Mouse (Mus musculus) megakaryocyte, adult 5-6 weeks (primary cell): ENCODE measurements around the gene Igsf23. TPM values are rescaled to one million over a fixed set of nuclear protein-coding genes. Genes with fewer than 3 reads are reported as not detected.
A peak's percentile ranks its signal among the peaks of the same experiment; 100 is the strongest.
"Not testable (repeated sequence)": the region's sequence is repeated elsewhere in the genome, so short reads cannot be mapped to it uniquely, and the experiment has no call there.

ENCODE experiments used
- ATAC-seq: 2 replicates; pipeline ENCODE4 v1.8.0; 2016; ENCODE audit warnings: mild to moderate bottlenecking, inconsistent platforms; ENCODE audit not compliant: poor library complexity, severe bottlenecking
- total RNA-seq, 2 experiments: library from RNA; stranded (forward) in 1 of 2; stranded (reverse) in 1 of 2; fragments of 153-499, 151-499 nt in 1 of 2; fragments of 221-1000, 200-1000 nt in 1 of 2; gene quantifications; 2 replicates each; pipeline versions ENCODE4 v1.2.3 to v1.2.4; 2015 to 2017

Gene Igsf23
- 0.31 TPM in 1 of 2 replicates, not detected in the other for total RNA-seq (2015)
- 0.11 TPM in 1 of 2 replicates, not detected in the other for total RNA-seq (2017)

DNA sequence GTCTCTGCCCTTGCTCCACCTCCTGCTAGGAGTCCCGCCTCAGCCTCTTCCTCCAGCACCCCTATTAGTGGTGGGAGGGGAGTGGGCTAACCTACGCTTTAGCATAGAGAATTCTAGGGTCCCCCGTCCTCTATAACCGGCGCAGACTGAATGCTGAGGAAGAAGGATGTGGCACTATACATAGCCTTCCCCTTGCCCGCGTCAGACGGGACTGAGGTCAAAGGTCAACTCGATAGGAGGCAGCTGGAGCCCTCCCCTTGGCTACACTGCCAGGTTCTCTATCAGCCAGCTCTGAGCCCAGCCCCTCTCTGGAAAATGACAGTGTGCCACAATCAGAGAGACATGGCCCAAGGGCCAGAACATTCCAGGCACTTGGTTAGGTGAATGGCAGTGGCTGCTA, at the start of gene Igsf23:
Gene Igsf23, minus strand, starts transcription at position 168 of the 400 bp plus-strand sequence.
- no peak for ATAC-seq

DNA sequence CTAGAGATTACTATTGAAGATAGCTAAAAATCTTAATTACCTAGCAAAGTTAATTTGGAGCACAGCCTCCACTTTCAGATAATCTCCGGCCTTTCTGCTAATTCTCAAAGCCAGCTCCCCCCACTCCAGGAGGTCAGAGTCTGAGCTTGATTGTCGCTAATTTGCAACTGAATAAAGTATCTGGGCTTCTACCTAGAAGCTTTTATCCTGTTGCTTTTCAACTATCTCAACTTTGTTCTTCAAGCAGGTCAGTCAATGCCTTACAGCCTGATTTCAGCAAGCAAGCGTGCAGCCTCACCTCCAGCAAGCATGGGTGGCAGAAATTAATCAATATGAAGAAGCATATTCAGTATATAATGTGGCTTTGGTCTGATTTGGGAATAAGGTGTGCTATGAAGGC, 46.2 kb upstream of the Igsf23 start:
- not testable (repeated sequence) for ATAC-seq

DNA sequence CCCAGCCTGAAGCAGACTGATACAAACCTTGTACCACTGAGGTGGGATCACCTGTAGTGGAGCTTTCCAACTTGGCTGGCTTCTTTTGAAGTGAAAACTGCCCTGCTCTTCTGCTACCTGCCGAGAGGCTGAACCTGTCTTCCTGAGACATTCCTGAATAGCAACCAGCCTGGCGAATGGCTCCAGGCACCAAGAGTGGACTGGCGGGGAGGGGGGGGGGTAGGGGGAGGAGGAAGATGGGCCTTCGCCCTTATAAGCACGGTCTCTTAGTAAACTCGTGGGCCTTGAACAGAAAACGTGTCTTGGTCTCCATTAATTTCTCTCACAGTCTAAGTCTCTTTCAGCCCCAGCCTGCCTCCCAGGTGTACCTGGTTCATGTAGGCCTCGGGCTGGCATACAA, 40.6 kb upstream of the Igsf23 start, which contains the start of gene Nlrp9b:
Gene Nlrp9b, plus strand, starts transcription at position 301 of the 400 bp plus-strand sequence.
- ATAC-seq, result not testable (repeated sequence)

DNA sequence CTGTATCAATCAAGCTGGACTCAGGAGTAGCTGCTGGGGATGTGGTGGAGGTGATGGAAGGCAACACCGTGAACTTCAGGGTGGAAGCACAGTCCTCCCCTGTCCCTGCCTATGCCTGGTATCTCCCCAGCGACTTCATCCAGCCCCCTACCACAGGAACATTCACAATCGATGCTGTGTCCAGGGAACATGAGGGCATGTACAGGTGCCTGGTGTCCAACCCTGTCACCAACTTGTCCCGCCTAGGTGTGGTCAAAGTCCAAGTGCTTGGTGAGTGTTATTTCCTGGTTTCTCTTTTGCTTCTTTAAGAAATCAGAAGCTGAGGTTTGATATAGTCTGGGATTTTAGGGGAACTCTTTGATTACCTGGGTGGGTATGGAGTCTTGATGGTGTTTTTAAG, 21.0 kb upstream of the Igsf23 start:
- no peak for ATAC-seq

DNA sequence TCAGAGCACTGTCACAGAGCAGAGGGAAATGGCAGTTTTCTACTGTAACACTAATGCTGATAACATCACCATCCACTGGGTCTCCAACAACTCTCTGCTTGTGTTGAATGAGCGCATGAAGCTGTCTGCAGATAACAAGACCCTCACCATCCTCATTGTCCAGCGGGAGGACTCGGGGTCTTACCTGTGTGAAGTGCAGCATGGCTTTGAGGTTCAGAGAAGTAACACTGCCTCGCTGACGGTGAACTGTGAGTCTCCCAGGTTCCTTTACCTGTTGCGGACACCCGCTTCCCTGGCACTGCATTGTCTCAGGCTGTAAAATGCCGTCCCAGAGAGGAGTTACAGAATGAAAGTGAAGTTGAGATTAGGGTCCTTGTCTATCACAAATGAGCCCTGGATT, 19.6 kb upstream of the Igsf23 start:
- ATAC-seq, result no peak

DNA sequence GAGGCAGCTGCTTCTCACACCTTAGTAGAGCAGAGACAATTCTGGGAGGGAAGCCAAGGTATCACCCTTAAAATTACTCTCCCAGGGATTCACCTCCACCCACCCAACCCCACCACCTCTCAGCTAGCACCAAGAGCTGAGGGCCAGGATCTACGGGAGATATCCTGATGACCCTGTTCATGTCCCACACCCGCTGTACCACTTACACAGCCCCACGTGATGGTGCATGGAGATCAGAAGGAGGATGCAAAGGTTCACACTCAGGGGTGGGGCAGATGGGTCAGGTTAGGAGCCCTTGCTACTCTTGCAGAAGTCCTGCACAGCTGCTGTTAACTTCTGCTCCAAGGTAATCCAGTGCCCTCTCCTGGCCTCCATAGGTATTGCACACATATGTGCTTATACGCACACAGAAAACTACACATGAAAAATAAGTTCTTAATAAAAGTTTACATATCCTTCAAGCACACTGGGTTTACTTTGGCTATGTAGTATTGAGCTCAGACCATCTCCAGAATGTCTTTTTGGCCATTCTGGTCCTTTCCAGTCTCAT, 19.1 kb upstream of the Igsf23 start:
- ATAC-seq, result no peak

DNA sequence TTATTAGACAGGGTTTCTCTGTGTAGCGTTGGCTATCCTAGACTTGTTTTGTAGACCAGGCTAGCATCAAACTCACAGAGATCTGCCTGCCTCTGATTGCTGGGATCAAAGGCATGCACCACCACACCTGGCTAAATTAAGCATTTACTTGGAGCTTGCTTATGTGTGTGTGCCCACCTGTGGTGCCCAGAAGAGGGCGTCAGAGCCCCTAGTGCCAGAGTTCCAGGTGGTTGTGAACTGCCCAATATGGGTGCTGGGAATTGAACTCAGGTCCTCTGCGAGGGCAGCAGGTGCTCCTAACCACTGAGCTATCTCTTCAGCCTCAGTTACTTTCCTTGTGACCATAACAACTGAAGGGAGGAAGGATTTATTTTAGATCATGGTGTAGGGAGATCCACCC, 18.6 kb upstream of the Igsf23 start:
- ATAC-seq, result no peak

GRCm38 (mm10) chr7:19964985-19965579, 14.5 kb upstream of the Igsf23 start, which contains the start of gene Ceacam20:
Ceacam20 (plus strand) TSS chr7:19965412.
- no peak for ATAC-seq

- ATAC-seq, result no peak
These were observed 11.9 kb upstream of the Igsf23 start for GRCm38 (mm10) chr7:19962423-19962822.

- ATAC-seq, result peak; percentile 71
These were observed 5.8 kb upstream of the Igsf23 start for GRCm38 (mm10) chr7:19956341-19956781.

DNA sequence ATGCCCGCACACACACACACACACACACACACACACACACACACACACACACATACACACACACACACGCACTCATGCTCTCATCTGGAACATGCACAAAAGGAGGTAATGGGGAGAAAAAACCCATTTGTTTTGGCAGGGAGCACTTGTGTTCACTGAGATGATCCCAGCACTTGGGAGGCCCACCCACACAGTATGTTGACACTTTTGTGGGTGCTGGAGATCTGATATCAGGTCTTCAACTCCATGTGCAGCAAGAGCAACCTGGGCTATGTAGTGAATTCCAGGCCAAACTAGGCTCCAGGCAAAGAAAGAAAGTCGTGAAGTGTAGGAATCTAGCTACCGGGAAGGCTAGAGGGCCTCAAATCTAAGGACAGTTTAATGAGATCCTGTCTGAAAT, 5.3 kb upstream of the Igsf23 start:
- no peak for ATAC-seq

DNA sequence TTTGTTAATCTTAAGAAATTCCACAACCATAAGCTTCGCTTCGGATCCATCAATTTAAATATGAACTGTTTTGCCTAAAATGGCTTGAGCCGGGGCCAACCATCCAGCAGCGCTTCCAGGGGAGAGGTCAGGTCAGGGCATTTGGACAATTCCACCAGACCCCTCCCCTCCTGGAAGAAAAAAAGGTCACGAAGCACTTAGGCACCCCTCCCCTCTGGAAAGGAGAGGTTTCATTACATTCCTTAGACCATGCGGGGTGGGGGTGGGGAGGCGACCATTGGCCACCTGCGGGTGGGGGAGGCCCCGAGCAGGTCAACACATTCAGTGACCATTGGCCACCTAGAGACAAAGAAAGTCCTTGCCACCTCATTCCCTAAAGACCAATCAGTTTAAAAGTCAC, 2.5 kb upstream of the Igsf23 start:
- no peak for ATAC-seq

- ATAC-seq, result no peak
These were observed 1.9 kb upstream of the Igsf23 start for GRCm38 (mm10) chr7:19952320-19952986.

- ATAC-seq, result no peak
These were observed 560 bp downstream of the Igsf23 start for GRCm38 (mm10) chr7:19949996-19950395.

- no peak for ATAC-seq
These were observed 1.6 kb downstream of the Igsf23 start for GRCm38 (mm10) chr7:19948956-19949355.

- peak; percentile 70 for ATAC-seq
These were observed 4.6 kb downstream of the Igsf23 start for GRCm38 (mm10) chr7:19945821-19946515.

DNA sequence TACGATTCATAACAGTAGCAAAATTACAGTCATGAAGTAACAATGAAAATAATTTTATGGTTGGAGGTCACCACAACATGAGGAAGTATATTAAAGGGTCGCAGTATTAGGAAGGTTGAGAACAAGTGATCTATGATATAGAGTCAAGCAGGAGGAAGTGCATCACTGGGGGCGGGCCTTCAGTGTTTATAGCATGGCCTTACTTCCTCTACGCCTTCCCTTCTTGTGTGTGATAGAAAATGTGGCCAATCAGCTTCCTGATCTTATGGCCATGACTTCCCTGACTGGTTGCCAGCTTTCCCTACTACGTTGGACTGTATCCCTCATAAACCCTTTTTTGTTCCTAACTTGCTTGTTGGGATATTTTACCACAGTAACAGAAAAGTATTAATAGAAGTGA, 5.4 kb downstream of the Igsf23 start:
- peak; percentile 75 for ATAC-seq

DNA sequence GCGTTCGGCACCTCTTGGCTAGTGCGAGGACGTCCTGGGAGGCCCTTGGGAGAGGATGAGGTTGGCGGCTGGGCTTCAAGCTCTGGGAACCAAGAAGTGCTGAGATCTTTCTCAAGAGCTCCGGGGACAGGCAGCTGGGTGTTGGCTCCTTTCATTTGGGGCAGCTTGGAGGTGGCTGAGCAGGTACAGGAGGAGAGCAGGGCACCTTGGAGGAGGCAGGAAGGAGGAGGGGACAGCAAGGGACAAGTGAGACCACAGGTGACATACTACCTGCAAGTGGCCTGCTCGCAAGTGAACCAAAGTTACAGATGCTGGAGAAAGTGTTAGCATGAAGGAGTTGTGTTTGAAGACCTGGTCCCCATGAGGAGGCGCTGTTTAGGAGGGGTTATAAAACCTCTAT, 5.8 kb downstream of the Igsf23 start:
- ATAC-seq, result no peak

DNA sequence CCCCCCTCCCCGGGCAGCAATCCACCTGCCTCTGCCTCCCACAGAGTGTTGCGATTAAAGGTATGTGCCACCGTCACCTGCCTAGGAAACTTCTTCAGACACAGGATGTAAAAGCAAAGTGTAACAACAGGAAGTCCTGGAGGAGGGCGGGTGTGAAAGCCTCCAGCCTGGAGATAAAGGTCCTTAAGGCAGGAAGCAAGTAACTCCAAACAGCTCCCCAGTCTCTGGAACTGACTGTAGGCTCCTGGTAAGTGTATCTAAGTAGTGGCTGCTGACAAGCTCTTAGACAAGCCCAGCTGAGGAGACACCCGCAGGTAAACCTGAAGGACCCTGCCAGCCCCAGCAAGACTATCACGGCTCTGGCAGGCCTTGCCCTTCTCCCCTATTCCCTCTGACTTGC, 10.3 kb downstream of the Igsf23 start:
- peak; percentile 44 for ATAC-seq

- peak; percentile 76 for ATAC-seq
These were observed 10.9 kb downstream of the Igsf23 start for GRCm38 (mm10) chr7:19939555-19940235.
